Mouse (Mus musculus) v-Abl transformed pro-B cells (cell line): ENCODE results near the gene Ndrg2.
"Not testable (repeated sequence)": the region's sequence is repeated elsewhere in the genome, so short reads cannot be mapped to it uniquely, and the experiment has no call there.

Experiments used
- in situ Hi-C, 2 experiments: fragments of 400-800 bp; cut with MboI; formaldehyde crosslinking; loops; one replicate each; pipeline ENCODE4 v1.15.1; 2025; ENCODE audit not compliant: unreplicated experiment in 2 of 2

Gene Ndrg2

GRCm38 (mm10) chr14:51913960-51914762, at the start of gene Ndrg2:
TSS of gene Ndrg2 (minus strand) at chr14:51914158.
- in situ Hi-C loops, result no loop called here

- in situ Hi-C loops, result no loop called here
Measured at GRCm38 (mm10) chr14:51960316-51960715, 46.4 kb upstream of the Ndrg2 start.

- in situ Hi-C loops, result no loop called here
Measured at GRCm38 (mm10) chr14:51943336-51943735, 29.4 kb upstream of the Ndrg2 start.

DNA sequence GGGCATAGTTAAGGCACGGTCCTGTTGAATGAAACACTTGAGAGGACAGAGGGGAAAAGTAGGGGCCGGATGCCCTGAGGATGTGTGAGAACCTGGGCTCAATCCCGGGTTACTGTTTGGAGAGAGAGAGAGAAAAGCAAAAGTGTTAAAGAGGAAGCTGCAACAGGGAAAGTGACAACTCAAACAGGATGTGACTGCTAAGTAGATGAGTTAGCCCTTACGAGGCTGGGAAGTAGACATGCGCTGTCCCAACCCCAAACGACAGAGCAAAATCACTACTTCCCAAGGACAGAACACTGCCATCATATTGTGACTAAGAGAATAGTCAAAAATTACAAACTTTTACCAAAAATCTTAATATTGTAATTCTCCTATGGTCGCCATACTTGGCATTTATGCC, 28.3 kb upstream of the Ndrg2 start:
- in situ Hi-C loops, result no loop called here

- in situ Hi-C loops, result no loop called here
Measured at GRCm38 (mm10) chr14:51941577-51941976, 27.6 kb upstream of the Ndrg2 start.

GRCm38 (mm10) chr14:51940944-51941560, 27.1 kb upstream of the Ndrg2 start:
- in situ Hi-C loops, result no loop called here

GRCm38 (mm10) chr14:51939005-51939404, 25.0 kb upstream of the Ndrg2 start:
- in situ Hi-C loops, result no loop called here

DNA sequence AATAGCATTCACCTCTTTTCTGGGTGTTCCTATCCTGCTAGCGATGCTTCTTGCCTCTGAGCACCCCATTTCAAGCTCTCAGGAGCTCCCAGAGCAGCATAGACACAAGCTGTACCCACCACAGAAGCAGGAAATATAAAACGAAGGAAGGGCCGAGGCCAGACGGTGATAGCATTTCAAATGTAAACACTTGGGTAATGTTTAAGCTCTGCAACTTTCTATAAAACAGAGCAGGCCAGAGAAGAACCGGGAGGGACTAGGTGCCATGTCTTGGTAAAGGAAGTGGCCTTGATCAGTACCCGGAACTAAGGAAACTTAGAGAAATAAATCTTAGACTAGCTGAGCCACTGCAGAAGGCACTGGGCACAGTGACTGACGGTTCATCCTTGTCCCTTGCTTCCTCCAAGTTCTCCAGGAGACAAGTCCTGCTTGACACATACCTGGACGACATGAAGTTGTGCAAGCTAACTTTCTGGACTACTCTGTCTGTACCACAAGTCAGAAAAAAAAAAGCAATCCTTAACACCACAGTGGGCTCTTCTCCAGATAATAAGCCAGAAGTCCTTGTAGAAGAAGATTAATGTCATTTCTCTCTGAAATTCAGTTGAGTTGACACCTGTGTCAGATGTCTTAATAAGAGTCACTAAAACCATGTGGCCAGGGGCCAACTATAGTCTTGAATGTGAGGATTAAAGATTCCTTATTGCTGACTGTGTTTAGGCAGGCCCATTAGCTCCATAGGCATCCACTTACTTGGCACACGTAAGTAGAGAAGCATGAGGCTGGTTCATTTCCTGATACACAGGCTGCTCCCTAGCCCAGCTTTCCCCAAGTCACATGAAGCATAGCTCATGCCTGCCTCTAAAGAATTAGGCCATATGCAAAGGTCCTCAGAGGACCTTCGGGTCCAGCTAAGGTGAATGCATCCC, 18.4 kb upstream of the Ndrg2 start:
- in situ Hi-C loops, result no loop called here

DNA sequence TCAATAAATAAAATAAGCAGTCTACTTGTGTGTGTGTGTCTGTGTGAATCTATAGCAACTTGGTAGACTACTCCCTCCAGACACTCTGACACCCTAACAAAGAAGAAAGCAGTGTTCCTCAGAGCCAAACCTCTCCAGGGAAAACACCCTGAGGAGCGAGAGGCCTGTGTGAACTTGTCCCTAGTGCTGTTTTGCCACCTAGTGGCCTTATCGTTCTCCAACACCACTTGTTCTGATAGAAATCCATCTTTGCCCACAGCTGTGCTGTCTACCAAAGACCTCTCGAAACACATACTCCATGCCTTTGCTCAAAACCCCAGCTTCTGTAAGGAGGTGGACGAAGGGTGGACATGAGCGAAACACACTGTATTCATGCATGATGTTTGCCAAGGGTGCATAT, 16.9 kb upstream of the Ndrg2 start:
- in situ Hi-C loops, result no loop called here

DNA sequence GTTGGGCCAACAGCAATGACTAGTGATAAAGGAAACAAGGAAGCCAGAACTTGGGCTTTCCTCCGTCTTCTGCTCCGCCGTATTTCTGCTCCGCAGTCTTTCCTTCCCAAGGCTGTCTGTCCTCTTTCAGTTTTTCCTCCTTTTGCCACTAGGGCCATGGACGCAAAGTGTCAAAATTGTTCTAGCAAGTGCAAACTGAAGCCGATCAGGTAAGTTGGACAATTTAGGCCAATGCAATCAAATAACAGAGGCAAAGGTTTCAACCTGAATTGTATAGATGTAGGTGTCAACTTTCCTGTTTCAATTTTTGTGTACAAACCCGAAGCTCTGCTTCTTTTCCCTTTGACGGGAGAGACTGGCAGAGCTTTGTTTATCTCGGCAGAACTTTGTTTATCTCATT, 16.0 kb upstream of the Ndrg2 start:
- in situ Hi-C loops, result no loop called here

DNA sequence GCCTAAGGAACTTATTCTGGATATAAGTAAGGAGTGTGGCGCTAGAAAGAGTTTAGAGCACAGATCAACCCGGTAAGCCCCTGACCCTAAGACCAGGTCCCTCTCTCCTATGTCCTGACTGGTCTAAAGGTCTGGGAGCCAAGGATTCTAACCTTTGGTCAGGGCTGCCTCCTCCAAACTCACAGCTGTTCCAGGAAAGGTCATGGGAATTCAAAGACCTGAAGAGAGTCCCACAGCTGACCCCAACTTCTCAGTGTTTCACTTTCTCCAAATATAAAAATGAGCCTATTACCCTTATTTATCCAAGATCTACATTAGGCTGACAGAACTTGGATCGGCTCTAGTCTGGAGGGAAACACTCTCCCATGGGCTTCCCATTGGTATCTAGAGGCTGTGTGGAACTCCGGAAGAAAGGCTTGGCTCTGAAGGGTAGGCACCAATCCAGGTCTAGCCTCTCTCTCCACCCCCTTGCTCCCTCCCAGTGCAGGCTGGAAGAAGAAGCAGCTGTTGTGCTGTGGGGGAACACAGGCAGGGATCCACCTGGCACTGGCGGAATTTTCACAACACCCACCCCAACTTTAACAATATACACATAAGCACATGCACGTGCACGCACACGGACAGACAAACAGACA, 15.5 kb upstream of the Ndrg2 start:
- in situ Hi-C loops, result no loop called here

GRCm38 (mm10) chr14:51926930-51927329, 13.0 kb upstream of the Ndrg2 start:
- in situ Hi-C loops, result not testable (repeated sequence)

DNA sequence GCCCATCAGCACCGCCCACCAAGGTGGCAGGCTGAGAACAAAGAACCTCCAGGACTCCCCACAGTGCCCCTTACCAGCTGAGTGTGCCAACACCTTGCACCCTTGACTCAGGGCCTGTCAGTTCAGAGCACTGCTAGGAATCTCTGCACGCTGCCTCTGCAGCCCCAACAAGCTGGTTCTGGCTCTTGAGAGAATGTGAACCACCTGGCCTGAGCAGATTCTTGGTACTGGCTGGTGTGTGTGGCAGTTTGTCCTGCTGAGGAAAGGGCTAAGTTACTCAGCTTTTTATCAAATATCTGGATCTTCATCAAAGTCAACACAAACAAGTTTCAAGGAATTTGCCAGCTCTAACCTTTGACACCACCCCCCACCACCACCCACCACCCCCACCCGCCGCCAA, 9.5 kb upstream of the Ndrg2 start:
- in situ Hi-C loops, result no loop called here

GRCm38 (mm10) chr14:51922910-51923309, 9.0 kb upstream of the Ndrg2 start:
- in situ Hi-C loops, result no loop called here

DNA sequence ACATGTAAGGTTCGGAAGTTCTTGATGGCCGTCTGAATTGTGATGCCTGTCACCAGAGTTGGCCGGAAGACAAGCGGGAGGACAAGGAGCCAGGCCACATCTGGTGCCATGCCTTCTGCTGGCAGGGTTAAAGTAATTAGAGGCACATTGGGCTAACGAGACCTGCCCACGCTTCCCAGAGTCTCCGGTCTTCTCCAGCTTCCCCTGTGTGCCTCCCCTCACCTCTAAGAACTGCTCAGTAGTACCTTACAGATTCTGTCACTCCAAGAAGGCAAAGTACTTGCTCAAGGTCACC, 8.6 kb upstream of the Ndrg2 start, which contains the start of gene Rnase13:
Rnase13 (minus strand) TSS at position 203 of the 295 bp plus-strand sequence.
- in situ Hi-C loops, result no loop called here

DNA sequence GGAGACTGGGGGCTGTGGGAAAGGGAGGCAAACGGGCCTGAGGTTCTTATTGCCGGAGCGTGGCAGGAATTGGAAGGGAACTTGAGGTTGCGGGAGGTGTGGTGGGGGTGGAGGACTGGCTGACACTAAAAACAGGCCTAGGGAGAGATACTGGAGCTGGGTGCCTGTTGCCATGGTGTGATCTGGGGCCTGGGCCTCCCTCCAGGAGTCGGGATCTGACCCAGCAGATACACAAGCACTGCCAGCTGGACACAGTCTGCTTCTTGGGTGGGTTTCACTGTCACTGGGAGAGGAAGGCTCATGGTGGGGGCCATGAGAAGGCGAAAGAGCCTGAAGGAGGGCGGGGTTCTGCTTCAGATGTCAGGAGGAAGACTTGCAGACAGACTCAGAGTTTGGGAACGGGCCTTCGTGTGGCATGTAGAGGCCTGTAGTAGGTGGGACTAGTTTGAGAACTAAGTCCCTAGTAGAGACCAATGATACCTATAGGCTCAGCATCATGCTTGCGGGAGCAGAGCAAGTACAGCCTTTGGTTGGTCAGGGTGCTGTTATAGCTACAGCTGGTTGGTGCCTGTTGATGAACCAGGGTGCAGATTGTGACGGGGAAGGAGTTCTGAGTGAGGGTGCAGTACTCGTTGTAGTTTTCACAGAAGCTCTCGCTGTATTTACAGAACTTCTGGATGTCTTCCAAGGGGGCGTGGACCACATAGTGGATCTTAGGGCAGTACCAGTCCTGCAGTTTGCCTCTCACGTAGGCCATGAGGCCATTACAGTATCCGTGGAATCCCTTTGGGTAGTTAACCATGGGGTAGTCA, 8.0 kb upstream of the Ndrg2 start:
- in situ Hi-C loops, result no loop called here

DNA sequence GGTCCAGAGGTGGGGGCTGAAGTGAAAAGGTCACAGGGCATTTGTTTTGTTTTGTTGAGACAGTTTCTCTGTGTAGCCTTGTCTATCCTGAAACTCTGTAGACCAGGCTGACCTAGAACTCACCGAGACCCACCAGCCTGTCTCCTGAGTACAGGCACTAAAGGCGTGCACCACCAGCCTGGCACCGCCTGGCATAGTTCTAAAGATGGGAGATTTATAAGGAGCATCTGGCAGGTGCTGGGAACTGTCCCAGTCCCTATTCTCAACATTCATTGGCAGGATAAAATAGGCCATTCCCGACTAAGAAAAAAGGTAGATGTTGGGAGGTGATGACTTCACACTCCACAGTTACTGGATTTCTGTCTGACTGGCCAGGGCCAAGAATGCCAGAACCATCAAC, 5.0 kb upstream of the Ndrg2 start:
- in situ Hi-C loops, result no loop called here

DNA sequence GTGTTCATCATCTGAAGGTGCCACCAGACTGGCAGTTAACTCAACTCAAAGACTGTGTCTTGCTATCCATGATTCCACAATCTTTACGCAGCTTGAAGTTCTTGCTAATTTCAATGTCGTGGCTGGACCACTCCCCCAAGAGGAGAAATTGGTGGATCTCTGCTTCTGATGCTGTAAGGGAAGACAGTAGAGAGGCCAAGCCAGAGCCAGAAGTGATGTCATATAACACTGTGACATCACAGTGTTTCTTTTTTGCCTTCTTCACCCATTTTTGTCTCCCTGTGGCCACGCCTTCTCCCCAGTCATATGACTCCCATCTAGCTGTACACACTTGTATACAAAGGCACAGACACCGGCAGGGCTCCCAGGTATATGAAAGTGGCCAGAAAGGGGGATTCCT, 4.2 kb upstream of the Ndrg2 start, which contains the start of gene Tppp2:
Tppp2 (plus strand) TSS at position 301 of the 400 bp plus-strand sequence.
- in situ Hi-C loops, result no loop called here

DNA sequence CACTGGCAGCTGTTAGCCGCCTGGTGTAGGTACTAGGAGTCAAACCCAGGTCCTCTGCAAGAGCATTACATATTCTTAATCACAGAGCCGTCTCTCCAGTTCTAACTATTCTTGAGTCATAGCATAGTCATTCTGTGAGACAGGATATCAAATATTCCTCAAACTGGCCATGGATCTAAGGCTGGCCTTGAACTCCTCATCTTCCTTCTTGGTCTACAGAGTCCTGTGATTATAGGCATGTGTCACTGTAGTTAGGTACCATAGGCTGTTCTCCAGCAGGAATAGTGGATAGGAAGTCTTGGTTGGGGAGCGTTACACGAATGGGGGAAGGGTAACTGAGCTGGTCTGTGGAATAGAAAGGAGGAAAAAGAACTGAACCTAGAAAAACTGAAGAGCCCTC, 2.6 kb upstream of the Ndrg2 start:
- in situ Hi-C loops, result no loop called here

DNA sequence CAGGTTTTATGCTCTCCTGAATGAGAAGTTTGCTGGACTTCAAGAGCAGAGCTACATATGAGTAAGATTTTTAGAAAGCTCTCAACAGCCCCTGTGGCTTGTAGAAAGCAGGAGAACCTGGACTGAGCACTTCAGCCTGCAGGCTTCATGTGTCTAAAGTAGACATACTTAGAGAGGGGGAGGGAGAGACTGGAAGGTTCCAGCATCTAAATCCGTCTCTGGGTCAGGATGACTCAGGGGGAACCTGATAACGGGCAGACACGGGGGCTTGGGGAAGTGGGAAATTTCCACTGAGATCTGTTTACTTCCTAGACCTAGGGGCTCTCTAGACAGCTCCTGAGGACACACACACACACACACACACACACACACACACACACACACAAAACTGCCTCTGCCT, 1.1 kb upstream of the Ndrg2 start:
- in situ Hi-C loops, result no loop called here
